Mouse (Mus musculus) 3T3-L1 (cell line): Measurements from ENCODE around the gene Rgl3.

Source experiments
- DNase-seq: peaks from one replicate; pipeline ENCODE4 v3.0.0-alpha.2; 2015; ENCODE audit warnings: low read depth, low spot score

Gene Rgl3

DNA sequence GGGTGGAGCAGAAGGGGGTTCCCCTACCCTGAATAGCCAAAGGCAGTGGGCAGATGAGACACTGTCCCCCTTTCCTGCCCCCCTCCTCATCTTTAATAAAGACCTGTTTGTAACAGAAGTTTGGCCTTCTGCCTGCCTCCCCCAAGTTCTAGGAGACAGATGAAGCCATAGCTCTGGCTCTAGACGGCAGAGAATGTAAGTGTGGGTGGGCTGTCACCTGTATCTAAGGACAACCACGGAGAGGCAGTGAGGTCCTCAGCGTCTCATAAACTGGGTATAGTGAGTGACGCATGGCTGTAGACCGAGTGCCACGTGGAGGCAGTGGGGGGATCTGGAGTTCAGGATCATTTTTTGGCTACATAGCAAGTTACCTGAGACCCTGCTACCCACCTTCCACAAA lies 40.5 kb downstream of the Rgl3 start:
- no peak for DNase-seq

DNA sequence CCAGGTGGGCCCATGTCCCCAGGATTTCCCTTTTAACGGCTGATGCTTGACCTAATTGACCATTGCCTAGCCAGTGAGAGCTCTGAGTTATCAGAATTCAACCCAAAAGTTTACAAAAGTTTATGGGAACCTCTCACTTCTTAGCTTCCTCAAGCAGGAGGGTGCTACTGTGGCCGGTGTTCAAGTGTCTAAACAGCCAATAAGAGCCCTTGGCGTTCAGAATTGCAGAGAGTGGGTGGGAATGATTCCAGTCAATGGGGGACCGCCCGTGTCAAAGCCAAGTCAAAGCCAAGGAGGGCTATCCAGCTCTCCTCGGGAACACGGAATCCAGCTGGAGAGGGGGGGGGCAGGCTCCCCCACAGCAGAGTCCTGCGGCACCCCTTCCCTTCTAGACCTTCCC lies 41.1 kb downstream of the Rgl3 start:
- no peak for DNase-seq

DNA sequence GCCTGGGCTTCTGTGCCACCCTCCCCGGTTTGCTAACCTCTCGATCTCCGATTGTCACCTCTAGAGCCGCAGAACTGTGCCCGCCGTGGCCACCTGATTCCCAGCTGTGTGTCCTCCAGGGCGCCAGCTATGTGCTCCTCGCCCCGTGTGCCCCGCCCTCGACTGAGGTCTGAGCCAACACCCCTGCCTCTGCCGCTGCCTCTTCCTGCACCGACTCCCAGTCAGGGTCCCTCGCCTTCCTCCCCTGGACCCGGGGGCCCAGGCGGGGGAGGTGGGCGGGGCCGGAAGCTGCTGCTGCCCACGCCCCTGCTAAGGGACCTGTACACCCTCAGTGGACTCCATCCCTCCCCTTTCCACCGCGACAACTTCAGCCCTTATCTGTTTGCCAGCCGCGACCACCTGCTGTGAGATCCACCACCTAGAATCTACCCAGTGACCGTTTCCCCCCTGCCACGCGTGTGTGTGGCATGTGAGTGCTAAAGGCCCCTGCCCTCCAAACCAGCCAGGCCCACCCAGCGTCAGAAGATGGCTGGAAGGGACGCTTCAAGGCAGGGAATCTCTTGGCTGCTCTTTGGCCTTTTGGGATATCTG lies 41.6 kb downstream of the Rgl3 start:
- no peak for DNase-seq

- no peak for DNase-seq
Measured at GRCm38 (mm10) chr9:21944267-21944666, 45.0 kb downstream of the Rgl3 start.

GRCm38 (mm10) chr9:21943638-21944037 lies 45.6 kb downstream of the Rgl3 start:
- no peak for DNase-seq

DNA sequence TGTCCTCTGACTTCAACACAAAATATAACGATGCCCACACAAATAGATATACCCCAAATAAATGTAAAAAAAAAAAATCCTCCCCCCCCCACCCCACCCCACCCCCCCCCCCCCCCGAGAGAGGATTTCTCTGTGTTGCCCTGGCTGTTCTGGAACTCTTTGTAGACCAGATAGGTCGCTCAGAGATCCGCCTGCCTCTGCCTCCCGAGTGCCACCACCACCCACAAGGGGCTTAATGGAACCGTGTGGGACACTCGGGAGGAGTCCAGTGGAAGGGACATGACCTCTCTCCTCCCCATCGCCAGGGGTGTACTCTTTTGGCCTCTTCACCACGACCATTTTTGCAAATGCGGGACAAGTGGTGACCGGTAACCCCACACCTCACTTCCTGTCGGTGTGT lies 46.2 kb downstream of the Rgl3 start:
- no peak for DNase-seq

DNA sequence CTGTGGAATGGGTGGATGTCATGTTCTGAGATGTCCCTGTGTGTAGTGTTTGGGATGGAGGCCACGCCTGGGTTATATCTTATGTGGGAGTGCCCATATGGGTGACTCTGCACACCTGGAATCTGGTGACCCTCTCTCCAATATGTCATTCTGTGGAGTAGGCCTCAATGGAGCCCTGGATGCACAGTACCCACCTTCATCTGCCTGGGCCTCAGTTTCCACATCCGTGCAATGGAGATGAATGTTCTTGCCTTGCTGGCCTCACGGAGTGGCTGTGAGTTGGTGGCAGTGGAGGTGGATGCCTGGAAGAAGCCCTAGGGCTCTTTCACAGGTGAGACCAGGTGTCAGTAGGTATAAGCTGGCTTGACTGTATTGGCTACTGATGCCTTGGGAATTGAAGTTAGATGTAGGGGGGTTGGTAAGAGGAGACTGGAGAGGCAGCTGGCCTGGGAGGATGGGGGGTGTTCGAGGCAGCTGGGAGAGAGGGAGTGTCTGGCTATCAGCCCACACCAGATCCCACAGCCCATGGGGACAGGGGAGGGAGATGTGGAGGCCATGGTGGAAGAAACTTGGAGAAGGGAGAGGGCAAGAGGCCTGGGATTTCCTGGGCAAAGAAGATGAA lies 50.9 kb downstream of the Rgl3 start:
- no peak for DNase-seq

DNA sequence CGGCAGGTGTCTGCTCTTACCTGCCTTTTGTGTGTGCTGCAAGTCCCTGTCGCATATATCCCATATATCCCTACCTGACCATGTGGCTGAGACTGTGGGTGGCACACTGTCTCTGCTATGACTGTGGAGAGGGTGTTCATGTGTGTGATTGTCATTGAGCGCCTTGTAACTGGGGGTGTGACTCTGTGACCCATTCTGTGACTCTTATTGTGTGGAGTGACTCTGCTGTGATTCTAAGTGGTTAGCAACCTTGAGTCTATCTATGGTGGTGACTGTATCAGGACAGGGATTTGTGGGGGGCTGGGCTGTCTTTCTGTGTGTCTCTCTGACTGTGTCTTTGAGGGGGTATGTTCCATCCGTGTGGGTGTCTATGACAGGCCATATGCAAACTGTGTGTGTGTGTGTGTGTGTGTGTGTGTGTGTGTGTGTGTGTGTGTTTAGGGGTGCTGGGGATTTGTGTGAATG lies 51.5 kb downstream of the Rgl3 start:
- DNase-seq: no peak

GRCm38 (mm10) chr9:21936692-21937570 lies 52.3 kb downstream of the Rgl3 start, which contains the start of gene Plppr2:
Gene Plppr2 (plus strand): TSS chr9:21937033.
- peak; percentile 91 for DNase-seq

- DNase-seq: no peak
Measured at GRCm38 (mm10) chr9:21935466-21936131, 53.6 kb downstream of the Rgl3 start.

DNA sequence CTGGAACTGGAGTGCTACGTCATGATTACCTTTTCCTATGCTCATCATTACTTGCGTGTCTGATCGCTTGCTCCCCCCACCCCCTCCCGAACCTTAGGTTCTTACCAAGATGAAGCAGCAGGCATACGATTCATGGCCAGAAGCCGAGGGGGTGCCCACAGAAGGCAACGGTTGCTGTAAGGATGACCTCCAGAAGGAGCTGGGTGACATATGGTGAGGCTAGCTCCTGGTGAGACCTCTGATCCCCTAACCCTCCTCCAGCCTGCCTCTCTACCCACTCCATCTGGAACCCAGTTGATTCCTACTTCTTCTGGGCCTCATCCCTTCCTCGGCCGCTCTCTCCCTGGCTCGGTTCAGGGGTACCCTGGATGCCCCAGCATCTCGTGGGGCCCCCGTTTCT lies 55.2 kb downstream of the Rgl3 start:
- no peak for DNase-seq

DNA sequence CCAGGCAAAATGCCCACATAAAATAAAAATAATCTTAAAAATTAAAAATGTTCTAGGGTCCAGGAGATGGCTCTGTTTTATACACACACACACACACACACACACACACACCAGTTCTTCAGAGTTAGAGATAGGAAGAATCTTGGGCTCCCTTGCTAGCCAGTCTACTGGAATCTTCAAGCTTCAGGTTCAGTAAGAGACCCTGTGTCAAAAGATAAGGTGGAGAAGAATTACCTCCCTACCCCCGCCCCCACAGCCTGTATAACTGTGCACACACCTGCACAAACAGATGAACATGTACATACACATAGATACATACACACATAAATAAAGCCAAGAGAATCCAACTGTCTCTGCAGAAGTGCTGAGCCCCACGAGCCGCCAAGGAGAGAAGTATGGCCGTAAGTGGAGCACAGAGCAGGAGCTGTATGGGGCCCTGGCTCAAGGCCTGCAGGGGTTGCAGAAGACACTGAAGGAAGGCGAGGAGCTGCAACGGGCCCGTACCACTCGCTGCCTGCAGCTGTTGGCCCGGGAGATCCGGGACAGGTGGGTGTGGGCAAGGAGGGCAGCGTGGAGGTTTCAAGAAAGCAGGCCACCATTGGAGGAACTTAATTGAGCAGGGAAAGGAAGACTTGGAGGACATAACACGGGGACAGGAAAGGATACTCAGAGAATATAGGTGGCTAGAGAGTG lies 56.7 kb downstream of the Rgl3 start:
- no peak for DNase-seq

GRCm38 (mm10) chr9:21932006-21932405 lies 57.2 kb downstream of the Rgl3 start:
- DNase-seq: no peak

GRCm38 (mm10) chr9:21929208-21929607 lies 60.0 kb downstream of the Rgl3 start:
- DNase-seq: no peak

GRCm38 (mm10) chr9:21927208-21927753 lies 62.0 kb downstream of the Rgl3 start, which contains the start of the genes Ccdc159 and Tmem205:
Gene Ccdc159 (plus strand): TSS chr9:21927471.
Gene Tmem205 (minus strand): TSS chr9:21927556.
- DNase-seq: peak; percentile 99

- peak; percentile 31 for DNase-seq
Measured at GRCm38 (mm10) chr9:21926784-21927183, 62.5 kb downstream of the Rgl3 start.

DNA sequence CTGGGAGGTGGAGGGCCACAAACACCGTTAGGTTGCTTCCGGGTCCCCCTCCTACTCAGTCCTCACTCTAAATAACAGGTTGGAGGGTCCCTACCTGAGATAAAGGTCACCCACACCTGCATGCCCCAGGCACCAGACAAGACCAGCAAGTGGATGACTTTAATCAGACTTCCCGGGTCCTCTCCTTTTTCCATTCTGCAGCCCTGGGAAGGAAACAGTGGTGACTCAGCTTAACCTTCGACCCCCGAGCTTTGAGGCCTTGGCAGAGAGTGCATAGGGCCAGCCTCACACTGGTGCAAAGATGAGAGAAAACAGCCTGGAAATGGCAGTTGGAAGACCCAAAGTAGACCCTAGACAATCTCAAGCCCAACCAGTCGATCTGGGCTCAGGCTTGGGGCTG lies 63.1 kb downstream of the Rgl3 start:
- peak; percentile 71 for DNase-seq

- DNase-seq: no peak
Measured at GRCm38 (mm10) chr9:21925506-21925905, 63.7 kb downstream of the Rgl3 start.

DNA sequence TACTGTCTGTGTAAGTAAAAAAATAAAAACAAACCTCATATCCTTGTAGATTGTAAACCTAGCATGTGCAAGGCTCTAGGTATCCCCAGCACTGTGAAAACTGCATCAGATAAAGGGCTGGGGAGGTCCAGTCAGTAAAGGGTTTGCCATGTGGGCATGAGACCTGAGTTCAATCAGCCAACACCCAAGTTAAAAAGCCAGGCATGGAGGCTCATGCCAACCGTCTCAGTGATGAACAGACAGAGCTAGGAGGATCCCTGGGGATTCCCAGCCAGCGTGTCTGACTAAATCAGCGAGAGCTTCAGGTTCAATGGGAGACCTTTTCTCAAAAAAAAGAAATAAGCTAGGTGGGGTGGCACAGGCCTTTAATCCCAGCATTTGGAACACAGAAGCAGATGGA lies 64.2 kb downstream of the Rgl3 start:
- DNase-seq: no peak

GRCm38 (mm10) chr9:21924099-21924493 lies 65.2 kb downstream of the Rgl3 start:
- DNase-seq: peak; percentile 99
